Mouse (Mus musculus) pancreas, adult 10 weeks (tissue): Measurements from ENCODE around the gene Siglece. TPM values are rescaled to one million over a fixed set of nuclear protein-coding genes. Genes with fewer than 3 reads are reported as not detected.

Source experiments
- polyA plus RNA-seq: library from polyadenylated mRNA; stranded (reverse); fragments of 350-450 nt; fragmentation: Illumina TruSeq; extraction: RNeasy Lipid Tissue Mini Kit (QIAGEN cat#74804); gene quantifications from one replicate; pipeline ENCODE4 v1.2.3, GENCODE M21; 2015; ENCODE audit warnings: low read depth, low replicate concordance; ENCODE audit not compliant: insufficient read depth

Gene Siglece
- not detected for polyA plus RNA-seq

GRCm38 (mm10) chr7:43660002-43660401 is at the start of gene Siglece:
TSS of gene Siglece (minus strand) at chr7:43660161.

GRCm38 (mm10) chr7:43690118-43690517 is 30.2 kb upstream of the Siglece start, which contains the start of gene Klk14:
TSS of gene Klk14 (plus strand) at chr7:43690418.

GRCm38 (mm10) chr7:43671809-43672580 is 12.0 kb upstream of the Siglece start, which contains the start of gene Ctu1:
TSS of gene Ctu1 (plus strand) at chr7:43672016.

GRCm38 (mm10) chr7:43634500-43634899 is 25.5 kb downstream of the Siglece start, which contains the start of gene Ceacam18:
TSS of gene Ceacam18 (plus strand) at chr7:43634707.

GRCm38 (mm10) chr7:43606896-43607742 is 52.8 kb downstream of the Siglece start, which contains the start of gene Zfp819:
TSS of gene Zfp819 (plus strand) at chr7:43607169.

Other genes starting within 250 kb of the Siglece start
- gene Lim2, start 232.5 kb downstream of the Siglece start, polyA plus RNA-seq = not detected
- not detected for gene Nkg7, start 223.1 kb downstream of the Siglece start, polyA plus RNA-seq
- not detected for gene Cldnd2, start 219.4 kb downstream of the Siglece start, polyA plus RNA-seq
- 52.6 TPM for gene Etfb, start 216.1 kb downstream of the Siglece start, polyA plus RNA-seq
- not detected for gene Gm45233, start 216.0 kb downstream of the Siglece start, polyA plus RNA-seq
- gene Vsig10l, start 197.0 kb downstream of the Siglece start, polyA plus RNA-seq = 0.41 TPM
- gene Iglon5, start 170.1 kb downstream of the Siglece start, polyA plus RNA-seq = 0.52 TPM
- not detected for gene 4931406B18Rik, start 154.2 kb downstream of the Siglece start, polyA plus RNA-seq
- 1.2 TPM for gene Cd33, start 115.7 kb downstream of the Siglece start, polyA plus RNA-seq
- gene Zfp658, start 97.9 kb downstream of the Siglece start, polyA plus RNA-seq = 2.8 TPM
- 1.9 TPM for gene Zfp719, start 80.6 kb downstream of the Siglece start, polyA plus RNA-seq
- not detected for gene Zfp819, start 53.0 kb downstream of the Siglece start, polyA plus RNA-seq
- gene Ceacam18, start 25.5 kb downstream of the Siglece start, polyA plus RNA-seq = not detected
- gene Ctu1, start 11.9 kb upstream of the Siglece start, polyA plus RNA-seq = 2.3 TPM
- not detected for gene Klk14, start 30.3 kb upstream of the Siglece start, polyA plus RNA-seq
- not detected for gene Klk13, start 52.4 kb upstream of the Siglece start, polyA plus RNA-seq
- not detected for gene Klk12, start 108.7 kb upstream of the Siglece start, polyA plus RNA-seq
- not detected for gene Klk11, start 114.4 kb upstream of the Siglece start, polyA plus RNA-seq
- not detected for gene Klk10, start 120.9 kb upstream of the Siglece start, polyA plus RNA-seq
- gene Klk9, start 131.7 kb upstream of the Siglece start, polyA plus RNA-seq = not detected
- 2.5 TPM for gene Klk8, start 137.4 kb upstream of the Siglece start, polyA plus RNA-seq
- not detected for gene Klk7, start 151.1 kb upstream of the Siglece start, polyA plus RNA-seq
- not detected for gene Klk6, start 164.3 kb upstream of the Siglece start, polyA plus RNA-seq
- gene Klk5, start 181.8 kb upstream of the Siglece start, polyA plus RNA-seq = not detected
- gene Klk4, start 221.0 kb upstream of the Siglece start, polyA plus RNA-seq = not detected